Mouse (Mus musculus) adrenal gland, postnatal 36 days (tissue): Measurements from ENCODE around the gene Cnr2. TPM values are rescaled to one million over a fixed set of nuclear protein-coding genes. Genes with fewer than 3 reads are reported as not detected.

ENCODE experiments used
- DNase-seq, 2 experiments: peaks; one replicate each; pipeline ENCODE4 v3.0.0; 2021; ENCODE audit warnings: mixed read lengths in 1 of 2
- total RNA-seq, 2 experiments: library from RNA; stranded (reverse); gene quantifications; 2 replicates each; pipeline ENCODE4 v1.2.3; 2021

Gene Cnr2
- total RNA-seq, 2 experiments from 2014 or later, result 1.3 to 1.6 TPM

- peak; percentile 69 to 83 for DNase-seq
Measured at GRCm38 (mm10) chr4:135964426-135964825, 69.2 kb downstream of the Cnr2 start.

GRCm38 (mm10) chr4:135965113-135965512, 69.9 kb downstream of the Cnr2 start:
- no peak for DNase-seq

GRCm38 (mm10) chr4:135966283-135966682, 71.1 kb downstream of the Cnr2 start:
- no peak for DNase-seq

- no peak for DNase-seq
Measured at GRCm38 (mm10) chr4:135967086-135967760, 72.0 kb downstream of the Cnr2 start.

- DNase-seq, result no peak
Measured at GRCm38 (mm10) chr4:135968271-135968869, 73.2 kb downstream of the Cnr2 start.

GRCm38 (mm10) chr4:135969070-135969750, 74.0 kb downstream of the Cnr2 start:
- no peak for DNase-seq

Other genes starting within 250 kb of the Cnr2 start
- under 1 TPM; 0.07 to 0.10 TPM for gene Ifnlr1, start 209.1 kb upstream of the Cnr2 start, total RNA-seq
- gene Il22ra1, start 167.2 kb upstream of the Cnr2 start, total RNA-seq, result 1 to 10 TPM in 1 of 2 experiments, under 1 TPM in 1; 0.17 to 1.9 TPM
- gene Myom3, start 135.7 kb upstream of the Cnr2 start, total RNA-seq, result under 1 TPM; 0.16 to 0.33 TPM
- gene Srsf10, start 39.6 kb upstream of the Cnr2 start, total RNA-seq, result 100 to 1,000 TPM in 1 of 2 experiments, 10 to 100 TPM in 1; 82.3 to 120 TPM
- gene Pnrc2, start 21.5 kb upstream of the Cnr2 start, total RNA-seq, result 100 to 1,000 TPM; 104 to 111 TPM
- gene Fuca1, start 25.3 kb downstream of the Cnr2 start, total RNA-seq, result 10 to 100 TPM; 84.1 to 87.4 TPM
- gene Hmgcl, start 51.1 kb downstream of the Cnr2 start, total RNA-seq, result 10 to 100 TPM; 56.1 to 62.6 TPM
- gene Gale, start 68.3 kb downstream of the Cnr2 start, total RNA-seq, result 10 to 100 TPM; 13.5 to 24.0 TPM
- 10 to 100 TPM; 68.0 to 77.0 TPM for gene Lypla2, start 77.2 kb downstream of the Cnr2 start, total RNA-seq
- gene Pithd1, start 91.9 kb downstream of the Cnr2 start, total RNA-seq, result 10 to 100 TPM; 28.9 to 34.2 TPM
- 10 to 100 TPM; 42.1 to 44.6 TPM for gene Eloa, start 126.4 kb downstream of the Cnr2 start, total RNA-seq
- gene Rpl11, start 158.0 kb downstream of the Cnr2 start, total RNA-seq, result 100 to 1,000 TPM; 522 to 588 TPM
- gene Id3, start 248.1 kb downstream of the Cnr2 start, total RNA-seq, result 10 to 100 TPM; 60.0 to 74.0 TPM